Mouse (Mus musculus) heart, embryonic 12.5 days (tissue): ENCODE data around the gene Zfp677. TPM values are rescaled to one million over a fixed set of nuclear protein-coding genes. Genes with fewer than 3 reads are reported as not detected.
A peak's percentile ranks its signal among the peaks of the same experiment; 100 is the strongest.
"Not testable (repeated sequence)": the region's sequence is repeated elsewhere in the genome, so short reads cannot be mapped to it uniquely, and the experiment has no call there.

Experiments used
- ATAC-seq: fragments of 200-750 bp; cut with Nextera tagmentation; 2 replicates; pipeline ENCODE4 v1.8.0; 2017; ENCODE audit warnings: moderate TSS enrichment, moderate library complexity; ENCODE audit not compliant: insufficient number of reproducible peaks, low FRiP score
- H3K27ac ChIP-seq: fragments of 300-500 bp; sonication (generic); 2 replicates; pipeline ENCODE4 v1.5.1; 2016; ENCODE audit warnings: mild to moderate bottlenecking, moderate library complexity; ENCODE audit not compliant: poor library complexity, severe bottlenecking
- H3K27me3 ChIP-seq: fragments of 300-500 bp; sonication (generic); replicated peaks from 2 replicates; pipeline ENCODE4 v1.6.1; 2016; ENCODE audit warnings: mild to moderate bottlenecking, moderate library complexity
- H3K36me3 ChIP-seq: fragments of 300-500 bp; sonication (generic); 2 replicates; pipeline ENCODE4 v1.6.1; 2016; ENCODE audit warnings: mild to moderate bottlenecking, moderate library complexity
- H3K4me1 ChIP-seq: fragments of 300-500 bp; sonication (generic); replicated peaks from 2 replicates; pipeline ENCODE4 v1.6.1; 2016; ENCODE audit warnings: mild to moderate bottlenecking
- H3K4me2 ChIP-seq: fragments of 300-500 bp; sonication (generic); 2 replicates; pipeline ENCODE4 v1.6.1; 2016; ENCODE audit warnings: mild to moderate bottlenecking, moderate library complexity
- H3K4me3 ChIP-seq: fragments of 300-500 bp; sonication (generic); 2 replicates; pipeline ENCODE4 v1.5.1; 2016; ENCODE audit warnings: mild to moderate bottlenecking
- H3K9ac ChIP-seq: fragments of 300-500 bp; sonication (generic); 2 replicates; pipeline ENCODE4 v1.6.1; 2016; ENCODE audit warnings: mild to moderate bottlenecking, moderate library complexity
- H3K9me3 ChIP-seq: fragments of 300-500 bp; sonication (generic); replicated peaks from 2 replicates; pipeline ENCODE4 v1.6.1; 2016; ENCODE audit warnings: mild to moderate bottlenecking, moderate library complexity
- WGBS: fragments of 180-500 bp; shearing (Covaris S2); methylation state at CpG from one replicate; pipeline ENCODE4 v1.1.7; 2016; 5-methylcytosine and 5-hydroxymethylcytosine counted together
- polyA plus RNA-seq: library from polyadenylated mRNA; unstranded; fragments of >200 nt; fragmentation: Nextera tagmentation; extraction: Ambion mirVana; gene quantifications from 2 replicates; pipeline ENCODE4 v1.2.1, GENCODE M21; 2016

The Zfp677 gene
- polyA plus RNA-seq = 1.6 and 2.5 TPM in 2 replicates

DNA sequence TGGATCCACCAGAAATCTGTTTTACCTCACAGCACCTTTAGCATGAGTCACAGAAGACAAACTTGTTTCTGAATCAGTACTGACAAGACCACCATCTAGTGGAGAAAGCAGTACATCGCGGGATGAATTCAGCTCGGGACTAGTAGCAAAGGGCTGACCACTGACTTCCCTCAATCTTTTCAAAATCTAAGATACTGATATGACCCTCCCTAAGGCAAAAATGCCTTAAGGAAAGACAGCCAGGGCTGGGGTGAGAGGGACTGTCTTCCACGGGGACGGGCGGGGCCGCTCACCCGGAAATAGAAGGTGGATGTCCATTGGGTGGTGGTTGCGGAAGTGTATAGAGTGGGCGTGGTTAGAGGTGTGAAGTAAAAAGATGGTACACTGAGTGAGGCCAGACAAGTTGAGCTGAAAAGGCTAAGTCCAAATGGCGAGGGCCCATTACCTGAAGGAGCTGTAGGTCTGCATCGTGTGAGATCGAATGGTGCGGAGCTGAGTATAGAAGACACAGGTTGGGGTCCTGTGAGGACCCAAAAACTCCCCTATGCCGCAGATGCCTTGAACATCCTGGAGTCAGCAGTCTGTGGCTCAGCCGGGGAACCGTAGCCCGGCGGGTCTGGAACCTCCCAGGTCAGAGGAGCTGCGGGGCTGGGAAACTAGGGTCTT lies at the start of gene Zfp677:
Gene Zfp677 (plus strand): TSS at position 358 of the 666 bp plus-strand sequence.
- Histone ChIP-seq H3K36me3 (no peaks in the 10 kb centered on the region), H3K4me2 (peak within 1 kb of the TSS; percentile 89), H3K4me1 (no peaks in the 10 kb centered on the region), H3K4me3 (peak within 1 kb of the TSS; percentile 60), H3K27ac (no peak within 1 kb of the TSS), H3K9me3 (no peaks in the 10 kb centered on the region), H3K27me3 (no peaks in the 10 kb centered on the region), H3K9ac (peak within 1 kb of the TSS; percentile 64)
- peak; percentile 96 for ATAC-seq
- WGBS = 5% methylated on average over 20 of the region's 20 CpGs

GRCm38 (mm10) chr17:21368018-21368417 lies 15.5 kb upstream of the Zfp677 start:
- H3K27me3 ChIP-seq, H3K36me3 ChIP-seq, H3K9me3 ChIP-seq, H3K4me1 ChIP-seq, H3K4me2 ChIP-seq, H3K4me3 ChIP-seq, ATAC-seq, H3K9ac ChIP-seq, H3K27ac ChIP-seq: not testable (repeated sequence)
- 30% methylated on average over 3 of the region's 3 CpGs for WGBS

GRCm38 (mm10) chr17:21369925-21370719 lies 13.4 kb upstream of the Zfp677 start:
- Histone ChIP-seq H3K27ac (no peak overlapping the region), H3K4me3 (peak overlapping the region; percentile 50), H3K36me3 (no peaks in the 10 kb centered on the region), H3K27me3 (no peaks in the 10 kb centered on the region), H3K4me2 (peak overlapping the region; percentile 93), H3K4me1 (no peaks in the 10 kb centered on the region), H3K9ac (peak overlapping the region; percentile 74), H3K9me3 (no peaks in the 10 kb centered on the region)
- ATAC-seq = peak; percentile 55
- WGBS = 10% methylated on average over 31 of the region's 31 CpGs

DNA sequence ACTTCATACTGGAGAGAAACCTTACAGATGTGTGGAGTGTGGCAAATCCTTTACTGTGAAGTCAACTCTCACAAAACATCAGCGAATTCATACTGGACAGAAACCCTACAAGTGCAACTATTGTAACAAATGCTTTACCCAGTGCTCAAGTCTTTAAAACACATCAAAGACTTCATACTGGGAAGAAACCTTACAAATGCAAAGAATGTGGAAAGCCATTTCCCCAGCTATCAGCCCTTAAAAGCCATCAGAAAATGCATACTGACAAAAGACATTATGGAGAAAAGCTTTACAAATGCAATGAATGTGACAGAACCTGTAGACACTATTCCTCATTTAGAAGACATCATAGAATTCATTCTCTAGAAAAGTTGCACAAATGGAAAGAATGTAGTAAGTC lies 8.2 kb upstream of the Zfp677 start:
- Histone ChIP-seq H3K4me1 (no peaks in the 10 kb centered on the region), H3K9me3 (no peaks in the 10 kb centered on the region), H3K9ac (no peak overlapping the region), H3K4me2 (no peak overlapping the region), H3K27ac (no peak overlapping the region), H3K4me3 (no peak overlapping the region), H3K36me3 (no peaks in the 10 kb centered on the region), H3K27me3 (no peaks in the 10 kb centered on the region)
- WGBS = 49% methylated on average over 1 of the region's 1 CpGs
- ATAC-seq = no peak

GRCm38 (mm10) chr17:21384057-21384411 lies 486 bp downstream of the Zfp677 start:
- H3K36me3 ChIP-seq = no peaks in the 10 kb centered on the region
- H3K4me2 ChIP-seq = peak overlapping the region; percentile 89
- H3K9ac ChIP-seq = peak overlapping the region; percentile 21
- H3K27ac ChIP-seq = no peak overlapping the region
- peak overlapping the region; percentile 60 for H3K4me3 ChIP-seq
- H3K27me3 ChIP-seq = no peaks in the 10 kb centered on the region
- H3K9me3 ChIP-seq = no peaks in the 10 kb centered on the region
- H3K4me1 ChIP-seq = no peaks in the 10 kb centered on the region
- ATAC-seq = no peak; the same call in 1 of the 2 replicates
- WGBS = 21% methylated on average over 8 of the region's 8 CpGs

- Histone ChIP-seq H3K9me3 (no peaks in the 10 kb centered on the region), H3K9ac (peak within 1 kb of the TSS; percentile 73), H3K36me3 (no peaks in the 10 kb centered on the region), H3K27ac (peak within 1 kb of the TSS; percentile 64), H3K4me2 (peak within 1 kb of the TSS; percentile 92), H3K4me1 (0 out of 2 replicates have a peak, but pooled peaks cover 4% of the 10 kb centered on the region), H3K4me3 (peak within 1 kb of the TSS; percentile 65), H3K27me3 (no peaks in the 10 kb centered on the region)
- peak; percentile 99 for ATAC-seq
- WGBS = under 1% methylated on average over 22 of the region's 22 CpGs
Measured at GRCm38 (mm10) chr17:21422664-21423599, 39.4 kb downstream of the Zfp677 start, which contains the start of gene Zfp54. Gene Zfp54 (plus strand): TSS chr17:21423227.

DNA sequence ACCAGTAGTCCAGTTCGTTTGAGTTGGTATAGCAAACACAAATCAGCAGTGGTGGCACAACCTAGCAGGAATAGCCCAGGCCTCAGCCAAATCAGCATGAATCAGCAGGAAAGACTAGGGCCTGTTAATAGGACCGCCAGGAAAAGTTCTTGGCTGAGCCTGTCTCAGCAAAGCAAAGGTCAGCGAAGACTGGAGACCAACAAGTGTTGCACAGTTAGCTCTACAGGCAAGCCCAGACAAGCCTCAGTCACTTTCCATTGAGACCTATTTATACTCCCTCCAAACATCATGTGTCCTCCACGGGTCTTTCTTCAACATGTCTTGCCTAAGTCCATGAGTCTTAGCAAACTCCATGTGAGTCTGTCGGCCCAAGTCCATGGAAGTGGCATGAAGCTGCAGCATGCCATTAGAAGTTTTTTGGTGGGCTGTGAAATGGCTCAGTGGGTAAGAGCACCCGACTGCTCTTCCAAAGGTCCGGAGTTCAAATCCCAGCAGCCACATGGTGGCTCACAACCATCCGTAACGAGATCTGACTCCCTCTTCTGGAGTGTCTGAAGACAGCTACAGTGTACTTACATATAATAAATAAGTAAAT lies 55.4 kb downstream of the Zfp677 start:
- not testable (repeated sequence) for H3K9me3 ChIP-seq, H3K9ac ChIP-seq, H3K4me1 ChIP-seq, H3K27me3 ChIP-seq, H3K27ac ChIP-seq, ATAC-seq, H3K4me2 ChIP-seq, H3K36me3 ChIP-seq, H3K4me3 ChIP-seq
- 74% methylated on average over 9 of the region's 9 CpGs for WGBS

Other genes with a start within 250 kb of the Zfp677 start
- not detected in 2 replicates for gene Vmn1r234, start 157.7 kb upstream of the Zfp677 start, polyA plus RNA-seq
- gene Vmn1r235, start 127.3 kb upstream of the Zfp677 start, polyA plus RNA-seq = not detected in 2 replicates
- gene Vmn1r236, start 100.8 kb upstream of the Zfp677 start, polyA plus RNA-seq = not detected in 2 replicates
- not detected in 2 replicates for gene Vmn1r237, start 71.9 kb upstream of the Zfp677 start, polyA plus RNA-seq
- gene Zfp54, start 39.5 kb downstream of the Zfp677 start, polyA plus RNA-seq = 3.3 and 3.4 TPM in 2 replicates
- 9.7 and 10.1 TPM in 2 replicates for gene Zfp51, start 66.6 kb downstream of the Zfp677 start, polyA plus RNA-seq
- gene Zfp53, start 105.2 kb downstream of the Zfp677 start, polyA plus RNA-seq = 5.6 and 5.9 TPM in 2 replicates
- 2.6 and 2.9 TPM in 2 replicates for gene Zfp52, start 151.8 kb downstream of the Zfp677 start, polyA plus RNA-seq
- gene Zfp948, start 183.3 kb downstream of the Zfp677 start, polyA plus RNA-seq = 14.4 and 15.1 TPM in 2 replicates